8 mouse cellular contexts compared by ENCODE assay signal in the genomic region with DNA sequence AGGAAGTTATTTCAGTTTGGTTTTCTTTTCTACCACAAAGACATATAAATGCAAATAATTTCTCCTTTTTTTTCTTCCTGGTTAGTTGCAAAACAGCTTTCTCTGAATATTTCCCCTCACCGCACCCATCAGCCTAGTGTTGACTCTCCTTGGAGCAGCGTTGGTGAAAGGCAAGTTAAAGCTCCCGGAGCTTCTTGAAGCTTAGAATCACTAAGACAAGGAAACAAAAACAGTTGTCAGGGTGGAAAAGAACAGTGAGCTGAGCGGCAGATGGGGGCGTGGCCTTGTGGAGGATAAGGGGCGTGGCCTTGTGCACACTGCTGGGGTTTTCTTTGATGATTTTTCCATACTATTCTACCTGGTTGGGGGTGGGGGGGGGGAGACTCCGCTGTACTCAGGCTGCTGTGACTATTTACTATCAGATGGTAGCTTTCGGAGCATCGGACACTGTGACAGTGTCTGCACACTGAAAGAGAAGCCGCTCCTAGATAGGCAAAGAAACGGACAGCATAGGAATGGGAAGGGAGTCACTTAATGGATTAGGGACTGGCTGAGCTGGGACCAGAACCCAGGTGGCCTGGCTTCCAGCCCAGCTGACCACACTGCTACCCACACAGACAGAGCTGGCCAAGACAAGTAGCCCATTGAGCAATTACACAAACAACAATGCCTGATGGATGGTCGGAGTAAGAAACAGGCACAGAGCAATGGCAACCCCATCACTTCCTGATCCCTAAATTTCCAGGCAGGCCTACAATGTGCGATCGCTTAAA. TPM values are rescaled to one million over a fixed set of nuclear protein-coding genes. Genes with fewer than 3 reads are reported as not detected.
A peak's percentile ranks its signal among the peaks of the same experiment; 100 is the strongest.
DNase-seq lines count a peak whose midpoint lies in the region; ATAC-seq and TF ChIP-seq lines count a peak whose summit lies in the region.

No protein-coding gene starts in this region.

- intact Hi-C loops in left cerebral cortex, postnatal 25 days (cut with DNase I): no loop called here

- peak overlapping the region; percentile 40 for H3K4me2 ChIP-seq in forebrain, postnatal 0 days (ENCODE audit: low read depth)
- H3K4me2 ChIP-seq in hindbrain, postnatal 0 days (ENCODE audit: low read depth, low read length): peak overlapping the region; percentile 52

- peak; percentile 12; the same call in 1 of the 2 replicates for ATAC-seq in forebrain, postnatal 0 days
- ATAC-seq in hindbrain, postnatal 0 days: no peak
- ATAC-seq in megakaryocyte-erythroid progenitor cell, adult 5-6 weeks (replicated peaks; ENCODE audit: low FRiP score, low TSS enrichment, poor library complexity, severe bottlenecking): peak; percentile 60

- DNase-seq in cerebellum, adult 11 months: peak; percentile 28
- no peak for DNase-seq in cerebellum, postnatal 4 days (ENCODE audit: low spot score in 2 of 2)
- DNase-seq in cerebellum, adult 18-20 months: peak; percentile 36 to 44
- DNase-seq in forebrain, postnatal 0 days: peak; percentile 30
- DNase-seq in hindbrain, postnatal 0 days (ENCODE audit: low spot score): peak; percentile 51
- peak; percentile 15 to 56 for DNase-seq in left cerebral cortex, postnatal 25 days (ENCODE audit: low spot score in 2 of 2)
- peak; percentile 39 to 61 for DNase-seq in spleen, postnatal 14 days (ENCODE audit: low spot score in 2 of 2)

- no peaks in the 10 kb centered on the region for H3K9me3 ChIP-seq in forebrain, postnatal 0 days (ENCODE audit: low read length)
- no peaks in the 10 kb centered on the region for H3K9me3 ChIP-seq in hindbrain, postnatal 0 days (ENCODE audit: low read length)

- no peaks in the 10 kb centered on the region for H3K27me3 ChIP-seq in forebrain, postnatal 0 days (ENCODE audit: insufficient read depth, low read length)
- H3K27me3 ChIP-seq in hindbrain, postnatal 0 days (ENCODE audit: insufficient read depth, low read length): no peaks in the 10 kb centered on the region

- peak overlapping the region; percentile 20 for H3K4me3 ChIP-seq in forebrain, postnatal 0 days (ENCODE audit: low read depth, low read length)
- H3K4me3 ChIP-seq in hindbrain, postnatal 0 days (ENCODE audit: low read length): peak overlapping the region; percentile 20

- H3K4me1 ChIP-seq in forebrain, postnatal 0 days (ENCODE audit: insufficient read depth): 0 out of 2 replicates have a peak, but pooled peaks cover 4% of the 10 kb centered on the region
- H3K4me1 ChIP-seq in hindbrain, postnatal 0 days (ENCODE audit: insufficient read depth, low read length): peaks cover 7% of the 10 kb centered on the region

- no peak overlapping the region for H3K27ac ChIP-seq in forebrain, postnatal 0 days (ENCODE audit: low read depth, low read length)
- peak overlapping the region; percentile 27; the same call in 1 of the 2 replicates for H3K27ac ChIP-seq in hindbrain, postnatal 0 days

- H3K9ac ChIP-seq in forebrain, postnatal 0 days: no peak overlapping the region
- no peak overlapping the region for H3K9ac ChIP-seq in hindbrain, postnatal 0 days (replicated peaks; ENCODE audit: low read length)

- TF ChIP-seq CTCF in forebrain, postnatal 0 days (IDR thresholded peaks at IDR 0.05; ENCODE audit: low read depth): no peak
- no peak for TF ChIP-seq CTCF in hindbrain, postnatal 0 days (IDR thresholded peaks at IDR 0.05; ENCODE audit: low read depth)

- WGBS in forebrain, postnatal 0 days: 14% methylated on average over 14 of the region's 14 CpGs
- 16% methylated on average over 14 of the region's 14 CpGs for WGBS in hindbrain, postnatal 0 days

- no peaks in the 10 kb centered on the region for H3K36me3 ChIP-seq in forebrain, postnatal 0 days (ENCODE audit: insufficient read depth)
- no peaks in the 10 kb centered on the region for H3K36me3 ChIP-seq in hindbrain, postnatal 0 days (ENCODE audit: insufficient read depth, low read length)

RNA-seq across cellular contexts. Expression of a gene that starts 2.0 kb away (rescaled TPM):
- 6.2 and 13.5 TPM in 2 replicates for total RNA-seq in forebrain, postnatal 0 days (2014; rRNA removed)
- 5.7 and 8.8 TPM in 2 replicates for polyA plus RNA-seq in forebrain, postnatal 0 days (2015; fragmentation: Nextera tagmentation; extraction: Ambion mirVana)
- 10.1 and 23.6 TPM in 2 replicates for total RNA-seq in hindbrain, postnatal 0 days (2014; rRNA removed)
- polyA plus RNA-seq in hindbrain, postnatal 0 days (2015; fragmentation: Nextera tagmentation; extraction: Ambion mirVana): 9.0 and 11.7 TPM in 2 replicates
- 10 to 100 TPM; 24.6 to 27.7 TPM for total RNA-seq in left cerebral cortex, postnatal 25 days (2021)
- 9.7 and 12.3 TPM in 2 replicates for total RNA-seq in megakaryocyte-erythroid progenitor cell, adult 5-6 weeks (2014; fragmentation: Nextera tagmentation)
- 11.7 and 15.5 TPM in 2 replicates for total RNA-seq in megakaryocyte-erythroid progenitor cell, adult 5-6 weeks (2017)

RNA-seq across cellular contexts. Expression of a gene that starts 44.0 kb away (rescaled TPM):
- total RNA-seq in forebrain, postnatal 0 days (2014; rRNA removed): 59.5 and 60.5 TPM in 2 replicates
- polyA plus RNA-seq in forebrain, postnatal 0 days (2015; fragmentation: Nextera tagmentation; extraction: Ambion mirVana): 65.1 and 68.3 TPM in 2 replicates
- 22.1 and 24.9 TPM in 2 replicates for total RNA-seq in hindbrain, postnatal 0 days (2014; rRNA removed)
- polyA plus RNA-seq in hindbrain, postnatal 0 days (2015; fragmentation: Nextera tagmentation; extraction: Ambion mirVana): 59.3 and 61.8 TPM in 2 replicates
- 10 to 100 TPM; 41.8 to 47.1 TPM for total RNA-seq in left cerebral cortex, postnatal 25 days (2021)
- total RNA-seq in megakaryocyte-erythroid progenitor cell, adult 5-6 weeks (2014; fragmentation: Nextera tagmentation): 29.7 and 38.8 TPM in 2 replicates
- total RNA-seq in megakaryocyte-erythroid progenitor cell, adult 5-6 weeks (2017): 13.4 and 16.6 TPM in 2 replicates

RNA-seq across cellular contexts. Expression of a gene that starts 59.5 kb away (rescaled TPM):
- total RNA-seq in forebrain, postnatal 0 days (2014; rRNA removed): 9.5 and 14.6 TPM in 2 replicates
- 7.8 and 8.4 TPM in 2 replicates for polyA plus RNA-seq in forebrain, postnatal 0 days (2015; fragmentation: Nextera tagmentation; extraction: Ambion mirVana)
- total RNA-seq in hindbrain, postnatal 0 days (2014; rRNA removed): 11.0 and 11.7 TPM in 2 replicates
- 11.4 and 14.0 TPM in 2 replicates for polyA plus RNA-seq in hindbrain, postnatal 0 days (2015; fragmentation: Nextera tagmentation; extraction: Ambion mirVana)
- 1 to 10 TPM; 6.4 to 6.8 TPM for total RNA-seq in left cerebral cortex, postnatal 25 days (2021)
- not detected in 2 replicates for total RNA-seq in megakaryocyte-erythroid progenitor cell, adult 5-6 weeks (2014; fragmentation: Nextera tagmentation)
- not detected in 2 replicates for total RNA-seq in megakaryocyte-erythroid progenitor cell, adult 5-6 weeks (2017)

Comparison
In these comparisons a context has a peak if more than half of its experiments do, and no peak if none do; other contexts are left out.
1. DNase-seq: peak in cerebellum, adult 11 months (single experiment), cerebellum, adult 18-20 months (2 of 2), forebrain, postnatal 0 days (single experiment), hindbrain, postnatal 0 days (single experiment), left cerebral cortex, postnatal 25 days (2 of 2) and spleen, postnatal 14 days (2 of 2); none in cerebellum, postnatal 4 days (0 of 2).